ENCODE assay signal across 8 mouse cellular contexts in genomic region chr1:143701736-143702135, GRCm38 (mm10). TPM values are rescaled to one million over a fixed set of nuclear protein-coding genes. Genes with fewer than 3 reads are reported as not detected.
DNase-seq lines count a peak whose midpoint lies in the region; ATAC-seq and TF ChIP-seq lines count a peak whose summit lies in the region.

No protein-coding gene starts in this region.

- peak overlapping the region; percentile 65 for H3K4me2 ChIP-seq in kidney, postnatal 0 days (ENCODE audit: low read length)
- peak overlapping the region; percentile 85 for H3K4me2 ChIP-seq in hindbrain, embryonic 16.5 days (ENCODE audit: low read length)

- peak; percentile 3 for DNase-seq in kidney, postnatal 0 days (ENCODE audit: low spot score)
- DNase-seq in kidney, adult 11 months, result no peak
- peak; percentile 30 for DNase-seq in brain, embryonic 14.5 days (ENCODE audit: low read depth)
- peak; percentile 29 for DNase-seq in naive thymus-derived CD4-positive, alpha-beta T cell, adult 2 months (ENCODE audit: low read depth)
- no peak for DNase-seq in adrenal gland, postnatal 36 days
- no peak for DNase-seq in B cell, adult 2 months
- no peak for DNase-seq in gastrocnemius, postnatal 36 days

- TF ChIP-seq POLR2A in brain, embryonic 14.5 days (IDR thresholded peaks at IDR 0.05; ENCODE audit: borderline replicate concordance, extremely low read depth, insufficient read depth, insufficient read length, poor library complexity, severe bottlenecking), result no peak

- peak overlapping the region; percentile 95 for H3K27ac ChIP-seq in kidney, postnatal 0 days
- H3K27ac ChIP-seq in hindbrain, embryonic 16.5 days (ENCODE audit: low read depth, low read length), result peak overlapping the region; percentile 94

- H3K9me3 ChIP-seq in kidney, postnatal 0 days (replicated peaks; ENCODE audit: low read length), result no peaks in the 10 kb centered on the region
- no peaks in the 10 kb centered on the region for H3K9me3 ChIP-seq in hindbrain, embryonic 16.5 days (ENCODE audit: control insufficient read depth, low read length)

- peaks cover 4% of the 10 kb centered on the region; the same call in 1 of the 2 replicates for H3K36me3 ChIP-seq in kidney, postnatal 0 days (ENCODE audit: insufficient read depth, low read length)
- peaks cover 2% of the 10 kb centered on the region; the same call in 1 of the 2 replicates for H3K36me3 ChIP-seq in hindbrain, embryonic 16.5 days (ENCODE audit: control insufficient read depth, insufficient read depth, low read length)

- peak overlapping the region; percentile 89 for H3K4me3 ChIP-seq in kidney, postnatal 0 days (replicated peaks; ENCODE audit: low read depth, low read length)
- H3K4me3 ChIP-seq in hindbrain, embryonic 16.5 days (ENCODE audit: low read length), result peak overlapping the region; percentile 76

- intact Hi-C loops in gastrocnemius, postnatal 36 days (cut with DNase I), result loop anchor here (5.0 to 10.0 kb wide), 2 partner anchors 36 to 73 kb away; partner anchors contain the start of genes Trove2 and Uchl5

- ATAC-seq in kidney, postnatal 0 days (replicated peaks; ENCODE audit: low FRiP score, low read depth), result no peak
- no peak for ATAC-seq in hindbrain, embryonic 16.5 days

- H3K4me1 ChIP-seq in kidney, postnatal 0 days (replicated peaks; ENCODE audit: insufficient read depth, low read length), result no peaks in the 10 kb centered on the region
- H3K4me1 ChIP-seq in hindbrain, embryonic 16.5 days (ENCODE audit: control insufficient read depth, insufficient read depth, low read depth, low read length), result peaks cover 11% of the 10 kb centered on the region

- WGBS in kidney, postnatal 0 days, result under 1% methylated on average over 13 of the region's 13 CpGs
- WGBS in hindbrain, embryonic 16.5 days, result 0% methylated on average over 13 of the region's 13 CpGs

- H3K27me3 ChIP-seq in kidney, postnatal 0 days (ENCODE audit: insufficient read depth, low read length), result no peaks in the 10 kb centered on the region
- no peaks in the 10 kb centered on the region for H3K27me3 ChIP-seq in hindbrain, embryonic 16.5 days (replicated peaks; ENCODE audit: control insufficient read depth, insufficient read depth, low read length)

- no peak for TF ChIP-seq CTCF in kidney, postnatal 0 days (IDR thresholded peaks at IDR 0.05; ENCODE audit: low read depth)
- TF ChIP-seq CTCF in brain, embryonic 14.5 days (IDR thresholded peaks at IDR 0.05; ENCODE audit: borderline replicate concordance, extremely low read depth, insufficient read depth, insufficient read length), result no peak

- H3K9ac ChIP-seq in kidney, postnatal 0 days (ENCODE audit: low read depth, low read length), result peak overlapping the region; percentile 93
- peak overlapping the region; percentile 94 for H3K9ac ChIP-seq in hindbrain, embryonic 16.5 days (ENCODE audit: low read depth, low read length)

RNA-seq across cellular contexts. Expression of gene Cdc73, which starts 1.0 kb away (rescaled TPM):
- 20.4 TPM in 2 replicates for polyA plus RNA-seq in kidney, postnatal 0 days (2015; fragmentation: Nextera tagmentation; extraction: Ambion mirVana)
- 18.6 and 20.2 TPM in 2 replicates for polyA plus RNA-seq in brain, embryonic 14.5 days (2012; rRNA removed)
- 7.7 and 12.2 TPM in 2 replicates for polyA plus RNA-seq in hindbrain, embryonic 16.5 days (2015; fragmentation: Nextera tagmentation; extraction: Ambion mirVana)
- total RNA-seq in adrenal gland, postnatal 36 days (2021), result 100 to 1,000 TPM in 1 of 2 experiments, 10 to 100 TPM in 1; 96.6 to 115 TPM
- total RNA-seq in gastrocnemius, postnatal 36 days (2021), result 10 to 100 TPM; 35.9 to 44.6 TPM

RNA-seq across cellular contexts. Expression of gene Glrx2, which starts 14.4 kb away (rescaled TPM):
- 113 and 121 TPM in 2 replicates for polyA plus RNA-seq in kidney, postnatal 0 days (2015; fragmentation: Nextera tagmentation; extraction: Ambion mirVana)
- 66.8 and 72.1 TPM in 2 replicates for polyA plus RNA-seq in brain, embryonic 14.5 days (2012; rRNA removed)
- 114 and 123 TPM in 2 replicates for polyA plus RNA-seq in hindbrain, embryonic 16.5 days (2015; fragmentation: Nextera tagmentation; extraction: Ambion mirVana)
- total RNA-seq in adrenal gland, postnatal 36 days (2021), result 10 to 100 TPM; 79.0 to 99.3 TPM
- total RNA-seq in gastrocnemius, postnatal 36 days (2021), result 10 to 100 TPM; 78.4 to 82.3 TPM

Comparison
In these comparisons a context has a peak if more than half of its experiments do, and no peak if none do; other contexts are left out.
1. DNase-seq: peak in kidney, postnatal 0 days (single experiment), brain, embryonic 14.5 days (single experiment) and naive thymus-derived CD4-positive, alpha-beta T cell, adult 2 months (single experiment); none in kidney, adult 11 months (single experiment), adrenal gland, postnatal 36 days (0 of 2), B cell, adult 2 months (0 of 2) and gastrocnemius, postnatal 36 days (0 of 2).